Mouse (Mus musculus): ENCODE results near the gene St6galnac6. TPM values are rescaled to one million over a fixed set of nuclear protein-coding genes. Genes with fewer than 3 reads are reported as not detected.

St6galnac6 gene
- total and polyA plus RNA-seq, 3 experiments, result 12.5 to 26.5 TPM; not detected in 1

DNA sequence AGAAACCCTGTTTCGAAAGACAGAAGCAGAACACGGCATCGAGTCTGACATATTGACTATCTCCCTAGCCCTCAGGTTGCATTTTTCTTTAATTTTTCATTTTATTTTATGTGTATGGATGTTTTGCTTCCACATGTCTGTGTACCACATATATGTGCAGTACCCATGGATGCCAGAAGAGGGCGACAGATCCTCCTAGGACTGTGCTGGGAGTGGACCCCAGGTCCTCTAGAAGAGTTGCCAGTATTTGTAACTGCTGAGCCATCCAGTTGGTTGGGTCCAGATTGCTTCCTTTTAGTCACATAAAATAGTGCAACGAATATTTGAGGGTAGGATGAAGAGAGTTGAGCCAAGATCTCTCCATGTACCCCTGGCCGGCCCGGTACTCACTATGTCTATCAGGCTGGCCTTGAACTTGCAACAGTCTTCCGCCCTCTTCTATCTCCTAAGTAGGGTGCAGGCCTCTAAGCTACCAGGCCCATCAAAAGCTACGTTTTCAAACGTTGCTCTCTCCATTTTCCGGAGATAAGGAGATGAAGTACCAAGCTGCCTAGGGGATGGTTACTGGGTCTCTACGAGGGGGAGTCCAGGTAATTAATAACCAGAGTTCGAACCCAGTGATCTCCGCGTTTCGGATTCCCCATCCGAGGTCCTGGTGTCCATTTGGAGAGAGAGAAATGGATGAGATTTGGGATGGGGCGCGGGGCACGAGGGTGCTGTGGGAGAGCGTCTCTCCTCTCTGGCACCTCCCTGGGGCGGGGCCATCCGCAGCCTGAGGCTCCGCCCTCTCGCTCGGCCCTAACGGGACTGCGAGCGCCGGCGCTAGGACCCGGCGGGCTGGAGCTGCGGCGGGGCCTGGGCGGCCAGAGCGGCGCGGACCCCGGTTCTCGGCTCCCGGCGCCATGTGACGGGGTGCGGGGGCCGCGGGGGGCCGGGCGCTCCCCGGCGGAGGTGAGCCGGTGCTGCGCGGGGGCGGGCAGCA, 6.9 kb downstream of the St6galnac6 start (continued):
- TF ChIP-seq MYC (IDR thresholded peaks at IDR 0.05; ENCODE audit: low read depth, low read length) (peak; percentile 27; the same call in 1 of the 2 replicates), SMC3 (IDR thresholded peaks at IDR 0.05; ENCODE audit: low read depth, low read length) (peak; percentile 51), ZKSCAN1 (IDR thresholded peaks at IDR 0.05; ENCODE audit: low read depth, low read length) (no peak), TAL1 (IDR thresholded peaks at IDR 0.05; ENCODE audit: low read length) (no peak), CHD2 (IDR thresholded peaks at IDR 0.05; ENCODE audit: low read length) (no peak), GATA1 (IDR thresholded peaks at IDR 0.05; ENCODE audit: low read depth, low read length) (no peak), USF2 (IDR thresholded peaks at IDR 0.05; ENCODE audit: borderline replicate concordance in 1 of 2, insufficient read depth in 1 of 2, low read depth in 1 of 2, low read length in 2 of 2) (no peak), E2F4 (IDR thresholded peaks at IDR 0.05; ENCODE audit: borderline replicate concordance, low read depth, low read length) (no peak), CHD1 (IDR thresholded peaks at IDR 0.05; ENCODE audit: low read depth, low read length) (0 out of 2 replicates have a peak, but pooled peaks have one; percentile 20), NELFE (IDR thresholded peaks at IDR 0.05; ENCODE audit: low read depth, low read length) (peak; percentile 47; the same call in 1 of the 2 replicates), MAFK (IDR thresholded peaks at IDR 0.05; ENCODE audit: borderline replicate concordance, low read depth, low read length) (no peak), MEF2A (IDR thresholded peaks at IDR 0.05; ENCODE audit: extremely low read depth, insufficient replicate concordance, low read depth, low read length, poor library complexity, severe bottlenecking) (no peak), POLR2A (IDR thresholded peaks at IDR 0.05; ENCODE audit: control insufficient read depth in 1 of 2, insufficient read depth in 1 of 2, low read depth in 1 of 2, low read length in 2 of 2, poor library complexity in 1 of 2) (peak in 1 of 2 experiments; percentile 46; a peak in 2 of 4 replicates), ZC3H11A (IDR thresholded peaks at IDR 0.05; ENCODE audit: low read depth, low read length) (no peak; the same call in 1 of the 2 replicates), ETS1 (IDR thresholded peaks at IDR 0.05; ENCODE audit: low read depth, low read length) (0 out of 2 replicates have a peak, but pooled peaks have one; percentile 31), JUND (IDR thresholded peaks at IDR 0.05; ENCODE audit: low read depth, low read length) (no peak), TBP (IDR thresholded peaks at IDR 0.05; ENCODE audit: low read depth, low read length) (no peak), UBTF (IDR thresholded peaks at IDR 0.05; ENCODE audit: borderline replicate concordance, insufficient read depth, low read depth, low read length) (no peak), KAT2A (conservative IDR thresholded peaks at IDR 0.05; ENCODE audit: low read depth, low read length) (no peak; the same call in 1 of the 2 replicates), MXI1 (IDR thresholded peaks at IDR 0.05; ENCODE audit: low read depth, low read length) (peak; percentile 79; the same call in 1 of the 2 replicates), TCF12 (IDR thresholded peaks at IDR 0.05; ENCODE audit: low read depth, low read length) (0 out of 2 replicates have a peak, but pooled peaks have one; percentile 11), ZNF384 (IDR thresholded peaks at IDR 0.05; ENCODE audit: low read depth, low read length) (no peak), SIN3A (IDR thresholded peaks at IDR 0.05; ENCODE audit: low read length) (peak; percentile 60; the same call in 1 of the 2 replicates)

Measured in MEL (cell line).